Mouse (Mus musculus): ENCODE measurements around the gene Ccdc85b.
A peak's percentile ranks its signal among the peaks of the same experiment; 100 is the strongest.
"Not testable (repeated sequence)": the region's sequence is repeated elsewhere in the genome, so short reads cannot be mapped to it uniquely, and the experiment has no call there.

Gene Ccdc85b

GRCm38 (mm10) chr19:5424782-5425741 is 32.6 kb downstream of the Ccdc85b start, which contains the start of the genes Drap1 and AI837181:
Drap1 (minus strand) TSS chr19:5424979.
AI837181 (plus strand) TSS chr19:5425144.
- DNase-seq (ENCODE audit: low read depth, low spot score): peak; percentile 97

DNA sequence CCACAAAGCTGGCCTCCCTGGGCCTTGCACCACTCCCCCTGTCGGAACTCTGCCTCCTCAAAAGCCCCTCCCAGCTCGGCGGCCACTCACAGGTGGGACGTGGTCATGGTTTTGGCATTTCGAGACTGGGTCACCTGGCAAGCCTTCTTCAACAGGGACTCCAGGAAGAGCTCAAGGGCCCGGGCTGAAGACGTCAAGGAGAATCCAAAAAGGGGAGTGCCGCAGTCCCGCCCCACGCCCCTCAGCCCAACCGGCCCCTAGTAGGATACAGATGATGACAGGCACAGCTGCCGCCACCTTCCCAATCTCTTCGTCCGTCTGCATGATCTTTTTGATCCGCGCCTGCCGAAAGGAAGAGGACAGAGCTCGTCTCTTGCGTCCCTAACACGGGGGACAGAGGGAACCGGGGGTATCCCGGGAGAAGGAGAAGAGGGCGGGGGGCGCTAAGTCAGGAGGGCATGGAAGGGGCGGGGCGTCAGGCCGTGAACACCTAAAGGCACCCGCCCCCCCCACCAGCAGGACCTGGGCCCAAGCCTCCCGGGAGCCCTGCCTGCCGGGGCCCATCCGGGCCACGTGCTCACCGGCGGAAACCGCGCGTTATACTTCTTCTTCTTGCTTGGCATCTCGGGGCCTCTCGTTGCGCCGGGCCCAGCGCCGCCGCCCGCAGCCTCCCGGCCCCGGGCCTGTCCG is 33.5 kb downstream of the Ccdc85b start:
- DNase-seq (ENCODE audit: low read depth, low spot score): no peak

GRCm38 (mm10) chr19:5423561-5423960 is 34.1 kb downstream of the Ccdc85b start:
- no peak for DNase-seq (ENCODE audit: low read depth, low spot score)

GRCm38 (mm10) chr19:5422895-5423443 is 34.7 kb downstream of the Ccdc85b start:
- DNase-seq (ENCODE audit: low read depth, low spot score): no peak

GRCm38 (mm10) chr19:5422267-5422666 is 35.4 kb downstream of the Ccdc85b start:
- no peak for DNase-seq (ENCODE audit: low read depth, low spot score)

GRCm38 (mm10) chr19:5421784-5422183 is 35.9 kb downstream of the Ccdc85b start:
- no peak for DNase-seq (ENCODE audit: low read depth, low spot score)

GRCm38 (mm10) chr19:5420579-5420978 is 37.1 kb downstream of the Ccdc85b start:
- DNase-seq (ENCODE audit: low read depth, low spot score): no peak

- DNase-seq (ENCODE audit: low read depth, low spot score): no peak
These were observed 38.1 kb downstream of the Ccdc85b start for GRCm38 (mm10) chr19:5419630-5420029.

- no peak for DNase-seq (ENCODE audit: low read depth, low spot score)
These were observed 38.8 kb downstream of the Ccdc85b start for GRCm38 (mm10) chr19:5418750-5419466.

- no peak for DNase-seq (ENCODE audit: low read depth, low spot score)
These were observed 43.1 kb downstream of the Ccdc85b start for GRCm38 (mm10) chr19:5414534-5414957.

GRCm38 (mm10) chr19:5413840-5414239 is 43.9 kb downstream of the Ccdc85b start:
- DNase-seq (ENCODE audit: low read depth, low spot score): no peak

DNA sequence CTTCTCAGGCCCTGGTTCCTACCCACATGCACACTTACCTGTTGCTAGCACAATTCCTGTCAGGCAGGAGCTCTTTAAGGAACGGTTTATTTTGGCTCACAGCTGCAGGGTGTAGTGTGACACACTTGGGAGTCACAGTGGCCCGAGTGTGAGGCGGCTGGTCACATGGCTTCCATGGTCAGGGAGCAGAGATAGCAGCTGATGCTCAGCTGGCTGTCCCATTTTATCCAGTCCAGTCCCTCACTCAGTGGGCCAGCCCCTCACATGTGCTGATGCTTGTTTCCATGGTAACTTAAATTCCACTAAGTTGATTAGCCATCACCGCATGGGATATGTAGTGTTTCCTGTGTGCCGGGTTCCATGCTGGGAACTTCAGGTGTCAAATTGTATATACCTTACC is 45.7 kb downstream of the Ccdc85b start:
- DNase-seq (ENCODE audit: low read depth, low spot score): no peak

DNA sequence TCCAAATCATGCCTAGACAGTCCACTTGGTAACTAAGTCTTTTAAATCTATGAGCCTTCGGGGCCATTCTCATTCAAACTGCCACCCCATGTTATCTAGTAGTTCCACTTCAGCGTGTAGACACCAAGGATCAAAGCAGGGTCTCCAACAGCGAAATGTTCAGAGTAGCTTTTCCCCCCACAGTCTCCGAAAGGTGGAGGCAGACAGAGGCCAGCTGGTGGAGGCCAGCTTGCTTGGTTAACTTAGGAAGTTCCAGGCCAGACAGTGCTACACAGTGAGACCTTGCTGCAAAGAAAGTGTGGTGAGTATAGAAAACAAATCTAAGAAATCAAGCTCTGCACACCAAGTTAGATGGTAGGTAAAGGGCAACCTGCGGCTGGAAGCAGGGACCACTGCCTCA is 47.1 kb downstream of the Ccdc85b start:
- DNase-seq (ENCODE audit: low read depth, low spot score): no peak

DNA sequence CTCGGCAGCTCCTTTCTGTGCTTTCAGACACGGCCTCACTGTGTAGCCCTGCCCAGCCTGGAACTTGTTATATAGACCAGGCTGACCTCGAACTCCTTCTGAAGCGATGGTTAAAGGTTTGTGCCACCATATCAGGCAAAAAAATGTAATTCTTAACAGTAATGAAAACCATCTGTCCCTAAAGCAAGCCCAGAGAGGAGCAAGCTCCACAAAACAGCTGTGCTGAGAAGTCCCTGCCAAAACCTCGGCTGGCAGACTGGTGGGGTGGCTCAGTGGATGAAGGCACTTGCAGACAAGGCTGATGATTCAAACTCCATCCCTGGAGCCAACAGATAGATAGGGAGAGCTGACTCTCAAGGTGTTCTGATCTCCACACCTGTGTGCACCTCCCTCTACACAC is 48.6 kb downstream of the Ccdc85b start:
- DNase-seq (ENCODE audit: low read depth, low spot score): no peak

- no peak for DNase-seq (ENCODE audit: low read depth, low spot score)
These were observed 49.4 kb downstream of the Ccdc85b start for GRCm38 (mm10) chr19:5408057-5409001.

- DNase-seq (ENCODE audit: low read depth, low spot score): peak; percentile 80
These were observed 50.6 kb downstream of the Ccdc85b start for GRCm38 (mm10) chr19:5407133-5407532.

GRCm38 (mm10) chr19:5406531-5407126 is 51.1 kb downstream of the Ccdc85b start:
- DNase-seq (ENCODE audit: low read depth, low spot score): not testable (repeated sequence)

DNA sequence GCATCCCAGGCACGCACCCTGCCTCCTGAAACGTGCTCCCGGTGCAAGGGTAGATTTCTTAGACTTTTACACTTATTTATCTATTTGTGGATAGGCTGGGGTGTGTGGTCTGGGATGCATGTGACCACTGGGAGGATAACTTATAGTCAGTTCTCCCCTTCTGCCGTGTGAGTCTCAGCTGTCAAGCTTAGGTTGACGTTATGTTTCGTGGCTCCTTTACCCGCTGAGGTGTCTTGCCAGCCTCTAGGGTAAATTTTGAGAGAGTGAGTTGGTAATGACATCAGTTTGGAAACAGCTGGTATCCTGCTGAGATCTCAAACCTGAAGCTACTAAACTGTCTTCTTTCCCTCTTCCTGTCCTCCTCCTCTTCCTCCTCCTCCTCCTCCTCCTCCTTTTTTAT is 51.8 kb downstream of the Ccdc85b start:
- DNase-seq (ENCODE audit: low read depth, low spot score): no peak

Data from telencephalon, adult 2 months (tissue).